Mouse (Mus musculus): ENCODE data around the gene Erp44. TPM values are rescaled to one million over a fixed set of nuclear protein-coding genes. Genes with fewer than 3 reads are reported as not detected.

Gene Erp44
- polyA plus RNA-seq, 1 experiment from 2014 or later = 66.1 TPM

DNA sequence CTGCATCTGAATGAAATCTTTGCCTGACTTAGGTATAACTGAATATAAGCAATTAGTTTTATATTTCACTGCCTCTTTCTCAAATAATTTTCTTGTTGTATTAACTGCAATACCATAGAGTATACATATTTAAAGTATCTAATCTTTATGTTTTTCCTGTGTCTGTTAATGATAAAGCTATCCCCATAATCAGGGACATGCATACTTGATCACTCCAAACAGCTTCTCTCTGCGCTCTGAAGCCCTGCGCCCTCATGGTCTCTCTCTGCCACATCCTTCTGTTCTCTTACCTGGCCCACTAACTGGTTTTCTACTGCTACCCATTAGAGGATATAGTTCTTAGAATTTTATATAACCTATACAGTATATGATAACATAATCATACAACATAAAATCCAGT, 129.9 kb downstream of the Erp44 start:
- ATAC-seq (ENCODE audit: low FRiP score) = no peak
- Histone ChIP-seq H3K27ac (no peak overlapping the region), H3K9me3 (no peaks in the 10 kb centered on the region), H3K4me3 (no peak overlapping the region), H3K9ac (no peak overlapping the region), H3K4me2 (no peak overlapping the region), H3K36me3 (peaks cover 2% of the 10 kb centered on the region; the same call in 1 of the 2 replicates), H3K4me1 (replicated peaks) (no peaks in the 10 kb centered on the region), H3K27me3 (no peaks in the 10 kb centered on the region)
- WGBS = 96% methylated on average over 2 of the region's 2 CpGs

MicroRNAs within 50 kb of the gene (microRNA counts, 519-probe panel; counts per million panel counts)
- 51.3 counts per million for microRNA mmu-miR-1958

Small RNA genes within 50 kb of the gene (microRNA-seq; reads per million reads assigned to microRNA genes)
- gene Mir1958 = not detected

Other genes with a start within 250 kb of the Erp44 start
- gene Nr4a3, start 234.4 kb downstream of the Erp44 start, polyA plus RNA-seq (2015; fragmentation: Nextera tagmentation; extraction: Ambion mirVana) = 1.8 and 2.4 TPM in 2 replicates
- gene Stx17, start 154.6 kb downstream of the Erp44 start, polyA plus RNA-seq (2015; fragmentation: Nextera tagmentation; extraction: Ambion mirVana) = 23.3 and 23.9 TPM in 2 replicates
- gene Invs, start 202 bp upstream of the Erp44 start, polyA plus RNA-seq (2015; fragmentation: Nextera tagmentation; extraction: Ambion mirVana) = 6.8 and 8.6 TPM in 2 replicates
- gene Tex10, start 193.9 kb upstream of the Erp44 start, polyA plus RNA-seq (2015; fragmentation: Nextera tagmentation; extraction: Ambion mirVana) = 39.8 and 40.9 TPM in 2 replicates

Data from hindbrain, embryonic 13.5 days (tissue).